Mouse (Mus musculus): ENCODE data around the gene Gm28047. TPM values are rescaled to one million over a fixed set of nuclear protein-coding genes. Genes with fewer than 3 reads are reported as not detected.
"Not testable (repeated sequence)": the region's sequence is repeated elsewhere in the genome, so short reads cannot be mapped to it uniquely, and the experiment has no call there.

The Gm28047 gene
- polyA plus RNA-seq, 1 experiment: not detected

DNA sequence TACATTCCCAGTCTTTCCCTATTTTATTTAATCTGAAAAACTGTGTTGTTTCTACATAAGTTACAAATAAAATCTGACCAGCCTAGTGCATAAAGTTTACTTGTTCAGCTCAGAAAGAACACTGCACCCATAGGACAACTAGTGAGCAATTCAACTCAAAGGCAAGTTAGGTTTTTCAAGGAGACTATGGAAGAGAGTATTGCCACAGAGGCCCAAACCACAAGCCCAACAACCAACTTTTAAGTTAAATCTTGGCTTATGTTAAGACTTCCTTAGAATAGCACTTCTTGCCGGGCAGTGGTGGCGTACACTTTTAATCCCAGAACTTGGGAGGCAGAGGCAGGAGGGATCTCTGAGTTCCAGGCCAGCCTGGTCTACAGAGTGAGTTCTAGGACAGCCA lies 8.7 kb downstream of the Gm28047 start:
- 97% methylated on average over 2 of the region's 2 CpGs for WGBS
- TF ChIP-seq CTCF (IDR thresholded peaks at IDR 0.05; ENCODE audit: borderline replicate concordance, insufficient read depth, low read depth, low read length) (no peak), POLR2A (IDR thresholded peaks at IDR 0.05; ENCODE audit: borderline replicate concordance, insufficient read depth, low read length) (no peak)
- DNase-seq: no peak
- no peak overlapping the region for H3K27ac ChIP-seq (ENCODE audit: insufficient read depth, low read length)
- no peak overlapping the region for H3K4me3 ChIP-seq (replicated peaks; ENCODE audit: insufficient read depth, low read depth, low read length)
- H3K27me3 ChIP-seq (ENCODE audit: control insufficient read depth, insufficient read depth, low read length): no peaks in the 10 kb centered on the region
- peaks cover 3% of the 10 kb centered on the region; the same call in 1 of the 2 replicates for H3K4me1 ChIP-seq (ENCODE audit: control insufficient read depth, insufficient read depth, low read length)

DNA sequence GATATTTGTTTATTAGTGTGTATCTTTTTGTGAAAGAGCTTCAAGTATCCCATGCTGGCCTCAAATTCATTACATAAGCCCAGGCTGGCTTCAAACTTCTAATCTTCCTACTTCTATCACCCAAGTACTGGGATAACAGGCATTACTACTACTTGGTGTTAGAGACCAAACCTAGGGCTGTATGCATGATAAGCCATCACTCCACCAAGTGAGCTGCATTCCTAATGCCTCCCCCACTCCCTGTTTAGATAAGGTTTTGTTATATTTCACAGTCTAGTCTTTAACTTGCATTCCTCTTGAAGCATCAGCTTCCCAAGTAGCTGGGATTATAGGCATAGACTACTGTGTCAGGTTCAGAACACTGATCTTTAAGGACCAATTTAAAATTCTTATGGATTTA lies 10.6 kb downstream of the Gm28047 start:
- no peak for TF ChIP-seq CTCF (IDR thresholded peaks at IDR 0.05; ENCODE audit: borderline replicate concordance, insufficient read depth, low read depth, low read length)
- no peak for TF ChIP-seq POLR2A (IDR thresholded peaks at IDR 0.05; ENCODE audit: borderline replicate concordance, insufficient read depth, low read length)
- no peak for DNase-seq
- Histone ChIP-seq H3K4me3 (replicated peaks; ENCODE audit: insufficient read depth, low read depth, low read length) (no peak overlapping the region), H3K4me1 (ENCODE audit: control insufficient read depth, insufficient read depth, low read length) (peaks cover 3% of the 10 kb centered on the region; the same call in 1 of the 2 replicates), H3K27ac (ENCODE audit: insufficient read depth, low read length) (no peak overlapping the region), H3K27me3 (ENCODE audit: control insufficient read depth, insufficient read depth, low read length) (no peaks in the 10 kb centered on the region)

DNA sequence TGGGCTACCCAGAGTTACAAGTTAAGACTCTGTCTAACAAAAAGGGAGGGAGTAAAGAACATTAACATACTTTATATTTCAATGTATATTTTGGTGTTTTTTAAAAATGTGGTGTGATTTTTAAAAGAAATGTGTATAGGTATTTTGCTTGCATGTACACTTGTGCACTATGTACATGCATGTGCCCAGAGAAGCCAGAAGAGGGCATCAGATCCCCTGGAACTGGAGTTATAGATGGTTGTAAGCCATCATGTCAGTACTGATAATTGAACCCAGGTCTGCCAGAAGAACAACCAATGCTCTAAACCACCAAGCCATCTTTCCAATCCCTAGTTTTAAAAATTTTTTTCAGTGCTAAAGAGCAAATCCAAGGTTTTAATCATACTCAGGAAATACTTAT lies 11.9 kb downstream of the Gm28047 start:
- Histone ChIP-seq H3K4me3 (replicated peaks; ENCODE audit: insufficient read depth, low read depth, low read length) (no peak overlapping the region), H3K27ac (ENCODE audit: insufficient read depth, low read length) (no peak overlapping the region), H3K4me1 (ENCODE audit: control insufficient read depth, insufficient read depth, low read length) (peaks cover 3% of the 10 kb centered on the region; the same call in 1 of the 2 replicates), H3K27me3 (ENCODE audit: control insufficient read depth, insufficient read depth, low read length) (no peaks in the 10 kb centered on the region)
- no peak for DNase-seq
- TF ChIP-seq CTCF (IDR thresholded peaks at IDR 0.05; ENCODE audit: borderline replicate concordance, insufficient read depth, low read depth, low read length) (no peak), POLR2A (IDR thresholded peaks at IDR 0.05; ENCODE audit: borderline replicate concordance, insufficient read depth, low read length) (no peak)

DNA sequence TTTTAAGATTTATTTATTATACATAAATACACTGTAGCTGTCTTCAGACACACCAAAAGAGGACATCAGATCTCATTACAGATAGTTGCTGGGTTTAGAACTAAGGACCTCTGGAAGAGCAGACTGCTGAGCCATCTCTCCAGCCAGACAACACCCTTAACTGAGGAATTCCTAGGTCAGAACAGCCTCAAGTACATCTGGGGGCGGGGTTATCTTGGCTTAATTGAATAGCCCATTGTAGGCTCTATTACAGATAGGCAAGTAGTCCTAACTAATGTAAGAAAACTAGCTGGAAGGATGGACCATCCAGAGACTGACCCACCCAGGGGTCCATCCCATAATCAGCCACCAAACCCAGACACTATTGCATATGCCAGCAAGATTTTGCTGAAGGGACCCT lies 16.3 kb downstream of the Gm28047 start:
- not testable (repeated sequence) for DNase-seq; H3K27ac ChIP-seq (ENCODE audit: insufficient read depth, low read length); H3K4me3 ChIP-seq (replicated peaks; ENCODE audit: insufficient read depth, low read depth, low read length); H3K27me3 ChIP-seq (ENCODE audit: control insufficient read depth, insufficient read depth, low read length); H3K4me1 ChIP-seq (ENCODE audit: control insufficient read depth, insufficient read depth, low read length)
- WGBS: 94% methylated on average over 1 of the region's 1 CpGs

GRCm38 (mm10) chr15:102593996-102594656 lies 30.7 kb downstream of the Gm28047 start:
- no peak overlapping the region for H3K27ac ChIP-seq (ENCODE audit: insufficient read depth, low read length)
- WGBS: 41% methylated on average over 8 of the region's 8 CpGs
- no peak for TF ChIP-seq CTCF (IDR thresholded peaks at IDR 0.05; ENCODE audit: borderline replicate concordance, insufficient read depth, low read depth, low read length)
- TF ChIP-seq POLR2A (IDR thresholded peaks at IDR 0.05; ENCODE audit: borderline replicate concordance, insufficient read depth, low read length): no peak
- DNase-seq: no peak
- no peak overlapping the region for H3K4me3 ChIP-seq (replicated peaks; ENCODE audit: insufficient read depth, low read depth, low read length)
- no peaks in the 10 kb centered on the region for H3K4me1 ChIP-seq (ENCODE audit: control insufficient read depth, insufficient read depth, low read length)
- no peaks in the 10 kb centered on the region for H3K27me3 ChIP-seq (ENCODE audit: control insufficient read depth, insufficient read depth, low read length)

- Histone ChIP-seq H3K27me3 (ENCODE audit: control insufficient read depth, insufficient read depth, low read length) (no peaks in the 10 kb centered on the region), H3K27ac (ENCODE audit: insufficient read depth, low read length) (no peak overlapping the region), H3K4me3 (replicated peaks; ENCODE audit: insufficient read depth, low read depth, low read length) (no peak overlapping the region), H3K4me1 (ENCODE audit: control insufficient read depth, insufficient read depth, low read length) (no peaks in the 10 kb centered on the region)
- DNase-seq: no peak
- WGBS: 27% methylated on average over 1 of the region's 1 CpGs
- TF ChIP-seq CTCF (IDR thresholded peaks at IDR 0.05; ENCODE audit: borderline replicate concordance, insufficient read depth, low read depth, low read length): no peak
- no peak for TF ChIP-seq POLR2A (IDR thresholded peaks at IDR 0.05; ENCODE audit: borderline replicate concordance, insufficient read depth, low read length)
These were observed 32.2 kb downstream of the Gm28047 start for GRCm38 (mm10) chr15:102592674-102593073.

DNA sequence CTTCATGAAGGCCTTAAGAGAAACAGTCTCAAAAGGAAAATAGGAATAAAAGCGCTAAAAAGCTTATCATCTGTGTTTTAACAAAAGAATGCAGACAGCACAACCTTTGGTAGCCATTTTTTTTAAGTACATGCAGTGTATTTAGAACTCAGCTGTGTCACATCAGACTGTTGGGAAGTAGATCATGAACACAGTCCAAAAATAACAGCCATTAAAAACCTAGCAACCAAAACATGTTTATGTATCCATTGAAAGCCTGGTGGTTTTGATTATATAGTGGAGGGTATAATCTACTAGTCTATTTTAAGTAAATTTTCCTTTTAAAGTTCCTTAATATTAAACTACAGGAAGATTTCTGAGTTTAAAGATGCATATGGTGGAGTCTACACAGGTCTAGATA lies 34.3 kb downstream of the Gm28047 start:
- Histone ChIP-seq H3K27me3 (ENCODE audit: control insufficient read depth, insufficient read depth, low read length) (no peaks in the 10 kb centered on the region), H3K27ac (ENCODE audit: insufficient read depth, low read length) (no peak overlapping the region), H3K4me3 (replicated peaks; ENCODE audit: insufficient read depth, low read depth, low read length) (no peak overlapping the region), H3K4me1 (ENCODE audit: control insufficient read depth, insufficient read depth, low read length) (peaks cover 2% of the 10 kb centered on the region; the same call in 1 of the 2 replicates)
- TF ChIP-seq POLR2A (IDR thresholded peaks at IDR 0.05; ENCODE audit: borderline replicate concordance, insufficient read depth, low read length): no peak
- no peak for TF ChIP-seq CTCF (IDR thresholded peaks at IDR 0.05; ENCODE audit: borderline replicate concordance, insufficient read depth, low read depth, low read length)
- 94% methylated on average over 1 of the region's 1 CpGs for WGBS
- no peak for DNase-seq

GRCm38 (mm10) chr15:102589826-102590225 lies 35.0 kb downstream of the Gm28047 start:
- WGBS: 96% methylated on average over 8 of the region's 8 CpGs
- no peak for DNase-seq
- peaks cover 2% of the 10 kb centered on the region; the same call in 1 of the 2 replicates for H3K4me1 ChIP-seq (ENCODE audit: control insufficient read depth, insufficient read depth, low read length)
- H3K27me3 ChIP-seq (ENCODE audit: control insufficient read depth, insufficient read depth, low read length): no peaks in the 10 kb centered on the region
- TF ChIP-seq CTCF (IDR thresholded peaks at IDR 0.05; ENCODE audit: borderline replicate concordance, insufficient read depth, low read depth, low read length) (no peak), POLR2A (IDR thresholded peaks at IDR 0.05; ENCODE audit: borderline replicate concordance, insufficient read depth, low read length) (no peak)
- H3K4me3 ChIP-seq (replicated peaks; ENCODE audit: insufficient read depth, low read depth, low read length): no peak overlapping the region
- no peak overlapping the region for H3K27ac ChIP-seq (ENCODE audit: insufficient read depth, low read length)
